Mouse (Mus musculus) liver, embryonic 14.5 days (tissue): ENCODE data around the gene Elp4. TPM values are rescaled to one million over a fixed set of nuclear protein-coding genes. Genes with fewer than 3 reads are reported as not detected.

Source experiments
- ATAC-seq: fragments of 200-750 bp; cut with Nextera tagmentation; 2 replicates; pipeline ENCODE4 v1.8.0; 2017; ENCODE audit warnings: moderate number of reproducible peaks, mild to moderate bottlenecking, moderate library complexity; ENCODE audit not compliant: insufficient read depth
- DNase-seq, 3 experiments: peaks; one replicate each; pipeline ENCODE4 v3.0.0-alpha.2; 2012 to 2013; ENCODE audit warnings: low read depth in 3 of 3, low spot score in 3 of 3
- H3K27ac ChIP-seq: fragments of 300-500 bp; sonication (generic); 2 replicates; pipeline ENCODE4 v1.5.1; 2014; ENCODE audit warnings: moderate library complexity, mild to moderate bottlenecking, control low read depth, inconsistent platforms
- H3K27me3 ChIP-seq: fragments of 300-500 bp; sonication (generic); 2 replicates; pipeline ENCODE4 v1.6.1; 2014; ENCODE audit warnings: mild to moderate bottlenecking, low read length, moderate library complexity; ENCODE audit not compliant: control insufficient read depth, insufficient read depth
- H3K36me3 ChIP-seq: fragments of 300-500 bp; sonication (generic); replicated peaks from 2 replicates; pipeline ENCODE4 v1.6.1; 2014; ENCODE audit warnings: low read depth; ENCODE audit not compliant: control insufficient read depth, insufficient read depth
- H3K4me1 ChIP-seq, 2 experiments: fragments of 200-500 bp in 1 of 2; fragments of 300-500 bp in 1 of 2; sonication (generic) in 1 of 2; replicated peaks; 2 replicates each; pipeline ENCODE4 v1.6.1; 2012 to 2014; ENCODE audit warnings: antibody characterized with exemption in 1 of 2, inconsistent platforms in 1 of 2, low read length in 1 of 2; ENCODE audit not compliant: control insufficient read depth in 2 of 2, insufficient read depth in 2 of 2
- H3K4me2 ChIP-seq: fragments of 300-500 bp; sonication (generic); 2 replicates; pipeline ENCODE4 v1.6.1; 2014; ENCODE audit warnings: low read depth, mild to moderate bottlenecking, control low read depth, moderate library complexity
- H3K4me3 ChIP-seq, 2 experiments: fragments of 200-500 bp in 1 of 2; fragments of 300-500 bp in 1 of 2; sonication (generic) in 1 of 2; 2 replicates each; pipeline ENCODE4 v1.5.1; 2012 to 2014; ENCODE audit warnings: low read depth in 2 of 2, low read length in 2 of 2, mild to moderate bottlenecking in 2 of 2, control low read depth in 1 of 2, inconsistent platforms in 1 of 2, moderate library complexity in 1 of 2; ENCODE audit not compliant: insufficient read depth in 1 of 2
- H3K9ac ChIP-seq: fragments of 300-500 bp; sonication (generic); replicated peaks from 2 replicates; pipeline ENCODE4 v1.6.1; 2014; ENCODE audit warnings: mild to moderate bottlenecking, control low read depth, moderate library complexity
- H3K9me3 ChIP-seq: fragments of 300-500 bp; sonication (generic); 2 replicates; pipeline ENCODE4 v1.6.1; 2016; ENCODE audit warnings: low read length, mixed read lengths; ENCODE audit not compliant: control insufficient read depth
- CTCF ChIP-seq: IDR thresholded peaks from 2 replicates; pipeline ENCODE4 v1.5.1; 2016; ENCODE audit warnings: antibody characterized with exemption, low read depth, control low read depth
- EP300 ChIP-seq: IDR thresholded peaks from 2 replicates; pipeline ENCODE4 v1.6.1; 2016; ENCODE audit warnings: antibody characterized with exemption, low read depth
- WGBS: fragments of 180-500 bp; shearing (Covaris S2); extraction: QIAGEN DNeasy Blood & Tissue Kit; methylation state at CpG from one replicate; pipeline ENCODE4 v1.1.7; 2014; ENCODE audit not compliant: insufficient replicate concordance; 5-methylcytosine and 5-hydroxymethylcytosine counted together
- polyA plus RNA-seq, 2 experiments: library from polyadenylated mRNA; depleted of rRNA in 1 of 2; stranded (reverse) in 1 of 2; unstranded in 1 of 2; fragments of >200 nt; fragmentation: Nextera tagmentation in 1 of 2; extraction: Ambion mirVana in 1 of 2; gene quantifications; 2 replicates each; pipeline versions ENCODE4 v1.2.1 to v1.2.3; 2012 to 2014

The Elp4 gene
- polyA plus RNA-seq, 2 experiments = 5.3 to 11.8 TPM

DNA sequence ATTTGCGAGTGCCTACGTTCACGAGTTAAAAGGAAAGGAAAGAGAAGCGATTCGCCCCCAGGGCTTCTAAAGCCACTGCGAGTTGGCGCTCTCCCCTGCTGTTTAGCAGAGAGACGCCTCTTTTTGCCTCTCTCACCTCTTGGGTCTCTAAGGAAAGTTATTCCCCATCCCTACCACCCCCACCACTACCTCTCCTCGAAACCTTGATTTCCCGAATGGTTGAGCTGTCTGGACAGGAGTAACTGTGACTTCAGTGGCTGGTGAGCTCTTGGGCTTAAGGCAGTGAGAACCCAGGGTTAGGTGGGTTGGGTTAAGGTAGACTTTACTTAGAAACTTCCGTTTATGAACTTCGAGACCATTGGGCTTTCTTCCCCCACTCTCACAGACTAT, 388 bp upstream of the Elp4 start:
- peaks cover 2 to 5% of the 10 kb centered on the region in 2 experiments; a peak in 3 of 4 replicates for H3K4me1 ChIP-seq
- ATAC-seq = peak; percentile 44
- H3K4me3 ChIP-seq = peak overlapping the region; percentile 95 to 100
- H3K9me3 ChIP-seq = no peaks in the 10 kb centered on the region
- H3K4me2 ChIP-seq = peak overlapping the region; percentile 87
- DNase-seq = peak in 1 of 3 experiments; percentile 12
- no peaks in the 10 kb centered on the region for H3K36me3 ChIP-seq
- H3K27ac ChIP-seq = peak overlapping the region; percentile 42
- TF ChIP-seq EP300 = no peak
- no peak for TF ChIP-seq CTCF
- 1% methylated on average over 12 of the region's 12 CpGs for WGBS
- no peaks in the 10 kb centered on the region for H3K27me3 ChIP-seq
- peak overlapping the region; percentile 87 for H3K9ac ChIP-seq

GRCm38 (mm10) chr2:105890816-105891215, 13.5 kb downstream of the Elp4 start:
- Histone ChIP-seq H3K9me3 (no peaks in the 10 kb centered on the region), H3K4me1 (no peaks in the 10 kb centered on the region), H3K4me3 (no peak overlapping the region), H3K27me3 (no peaks in the 10 kb centered on the region), H3K9ac (no peak overlapping the region), H3K4me2 (no peak overlapping the region), H3K27ac (no peak overlapping the region), H3K36me3 (no peaks in the 10 kb centered on the region)
- no peak for TF ChIP-seq EP300
- no peak for TF ChIP-seq CTCF
- ATAC-seq (no peak), DNase-seq (no peak)

DNA sequence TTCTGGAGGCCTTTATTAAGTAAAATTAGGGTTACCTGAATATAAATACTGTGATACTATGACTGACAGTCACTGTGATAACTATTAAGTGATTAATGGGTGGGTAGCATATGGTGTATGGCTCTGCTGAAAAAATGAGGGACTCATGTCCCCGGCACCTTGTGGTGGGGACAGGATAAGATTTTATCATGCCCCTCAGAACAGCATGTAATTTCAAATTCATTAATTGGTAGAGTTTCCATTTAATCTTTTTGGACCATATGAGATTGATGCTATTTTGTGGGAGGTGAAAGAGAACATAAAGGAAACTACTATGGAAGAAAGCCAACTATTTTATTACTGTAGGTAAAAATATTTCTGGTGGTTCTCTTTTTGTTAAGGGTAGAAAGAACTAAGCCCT, 31.0 kb downstream of the Elp4 start:
- Histone ChIP-seq H3K9ac (no peak overlapping the region), H3K4me3 (no peak overlapping the region), H3K36me3 (no peaks in the 10 kb centered on the region), H3K27me3 (no peaks in the 10 kb centered on the region), H3K4me2 (no peak overlapping the region), H3K9me3 (no peaks in the 10 kb centered on the region), H3K4me1 (no peaks in the 10 kb centered on the region), H3K27ac (no peak overlapping the region)
- TF ChIP-seq EP300 (no peak), CTCF (no peak)
- no peak for ATAC-seq
- DNase-seq = no peak
- WGBS = 42% methylated on average over 1 of the region's 1 CpGs

GRCm38 (mm10) chr2:105854740-105855139, 49.6 kb downstream of the Elp4 start:
- WGBS = 60% methylated on average over 2 of the region's 2 CpGs
- DNase-seq = no peak
- no peak overlapping the region for H3K27ac ChIP-seq

DNA sequence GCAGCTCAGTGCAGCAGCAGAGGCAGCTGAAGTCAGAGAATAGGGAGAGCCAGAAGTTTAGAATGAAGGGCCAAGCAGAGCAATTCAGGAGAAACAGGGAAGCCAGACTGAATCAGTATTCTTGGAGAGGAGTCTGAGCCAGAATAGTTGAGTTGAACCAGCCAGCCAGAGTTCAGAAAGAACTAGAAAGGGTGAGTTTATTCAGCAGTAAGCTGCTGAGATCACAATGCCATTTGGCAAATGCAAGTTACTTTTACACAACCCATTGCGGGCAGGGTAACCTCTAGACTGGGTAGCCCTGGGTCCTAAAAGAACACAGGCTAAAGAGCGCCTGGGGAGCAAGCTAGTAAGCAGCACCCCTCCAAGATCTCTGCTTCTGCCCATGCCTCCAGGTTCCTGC, 51.4 kb downstream of the Elp4 start:
- no peaks in the 10 kb centered on the region for H3K4me1 ChIP-seq
- H3K9ac ChIP-seq = no peak overlapping the region
- no peak for TF ChIP-seq EP300
- no peak for TF ChIP-seq CTCF
- H3K9me3 ChIP-seq = no peaks in the 10 kb centered on the region
- no peak overlapping the region for H3K4me3 ChIP-seq
- 88% methylated on average over 2 of the region's 2 CpGs for WGBS
- no peaks in the 10 kb centered on the region for H3K36me3 ChIP-seq
- no peak overlapping the region for H3K4me2 ChIP-seq
- H3K27me3 ChIP-seq = no peaks in the 10 kb centered on the region
- no peak for DNase-seq
- ATAC-seq = no peak
- H3K27ac ChIP-seq = no peak overlapping the region

More at GRCm38 (mm10) chr2:105854740-105855139, 49.6 kb downstream of the Elp4 start:
- H3K36me3 ChIP-seq = no peaks in the 10 kb centered on the region
- no peak overlapping the region for H3K4me3 ChIP-seq
- no peaks in the 10 kb centered on the region for H3K27me3 ChIP-seq
- no peaks in the 10 kb centered on the region for H3K9me3 ChIP-seq
- H3K4me2 ChIP-seq = no peak overlapping the region
- no peak overlapping the region for H3K9ac ChIP-seq
- no peak for ATAC-seq
- H3K4me1 ChIP-seq = no peaks in the 10 kb centered on the region
- no peak for TF ChIP-seq EP300
- no peak for TF ChIP-seq CTCF
